Mouse (Mus musculus) embryo, embryonic 11 days (tissue): ENCODE data around the gene Cadm1.

Experiments used
- DNase-seq: peaks from one replicate; pipeline ENCODE4 v3.0.0-alpha.2; 2015

Gene Cadm1

GRCm38 (mm10) chr9:47610316-47610715 lies 80.3 kb downstream of the Cadm1 start:
- DNase-seq, result no peak

GRCm38 (mm10) chr9:47612894-47613412 lies 83.0 kb downstream of the Cadm1 start:
- no peak for DNase-seq

DNA sequence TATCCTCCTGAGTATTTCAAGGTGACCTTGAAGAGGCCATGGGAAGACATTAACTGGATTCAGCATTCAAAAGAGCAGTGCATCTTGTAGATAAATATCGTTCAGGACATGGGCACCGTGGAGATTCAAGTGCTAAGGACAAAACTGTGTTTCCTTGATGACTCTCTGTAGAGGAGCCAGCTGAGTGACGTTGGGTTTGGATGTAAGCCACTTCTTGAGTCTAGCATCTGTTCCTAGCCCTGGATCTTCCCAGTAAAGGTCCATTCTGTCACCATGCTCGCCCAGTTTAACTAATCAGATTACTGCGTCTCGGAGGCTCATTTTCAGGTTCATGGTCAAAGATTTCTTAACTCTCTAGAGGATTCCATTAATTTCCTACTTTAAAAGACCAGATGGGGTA lies 85.1 kb downstream of the Cadm1 start:
- no peak for DNase-seq

GRCm38 (mm10) chr9:47616391-47616790 lies 86.4 kb downstream of the Cadm1 start:
- DNase-seq, result no peak

GRCm38 (mm10) chr9:47619501-47620029 lies 89.6 kb downstream of the Cadm1 start:
- DNase-seq, result no peak

DNA sequence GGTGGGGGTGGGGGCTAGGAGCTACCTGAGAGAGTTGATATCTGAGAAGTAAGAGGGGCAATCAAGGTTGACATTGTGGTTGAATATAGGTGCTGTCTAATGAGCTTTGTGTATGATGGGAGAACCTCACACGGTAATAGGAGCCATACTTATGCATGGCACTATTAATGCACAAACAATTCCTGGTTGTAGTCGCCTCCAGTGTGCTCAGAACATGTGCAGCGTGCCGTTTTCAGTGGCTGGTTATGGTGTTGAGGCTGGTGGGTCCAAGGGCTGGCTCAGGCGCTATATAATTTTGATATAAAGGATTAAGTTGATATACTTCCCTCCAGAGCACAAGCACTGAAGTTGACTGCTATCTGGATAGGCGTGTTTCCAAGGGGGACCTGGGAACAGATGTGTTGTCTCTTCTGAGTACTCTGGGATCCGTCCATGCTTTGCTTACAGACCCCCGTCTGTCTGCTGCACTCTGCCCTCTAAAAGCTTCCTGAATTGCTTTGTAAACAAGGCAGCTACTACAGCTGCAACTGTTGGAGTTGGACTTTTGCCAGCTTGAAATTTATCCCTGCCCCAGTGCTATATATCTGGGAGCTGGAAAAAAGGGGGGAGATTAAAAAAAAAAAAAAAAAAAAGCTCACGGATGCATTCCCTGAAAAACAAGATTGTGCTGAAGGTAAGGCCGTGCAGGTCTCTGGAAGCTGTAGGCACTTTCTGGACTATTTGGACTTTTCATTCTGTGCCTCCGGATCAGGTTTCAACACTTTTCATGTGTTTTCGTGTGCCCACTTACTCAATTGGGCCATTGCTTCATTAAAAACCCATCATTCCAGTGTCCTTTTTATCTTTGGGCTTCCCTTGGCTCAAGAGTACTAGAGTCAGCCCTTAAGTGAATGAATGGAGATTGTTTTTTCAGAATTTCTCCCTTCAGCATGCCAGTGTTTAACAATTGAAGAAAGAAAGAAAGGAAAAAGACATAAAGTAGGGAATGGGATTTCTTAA lies 93.8 kb downstream of the Cadm1 start:
- peak; percentile 29 for DNase-seq

GRCm38 (mm10) chr9:47624565-47625520 lies 94.9 kb downstream of the Cadm1 start:
- no peak for DNase-seq

GRCm38 (mm10) chr9:47625621-47626210 lies 95.7 kb downstream of the Cadm1 start:
- no peak for DNase-seq

DNA sequence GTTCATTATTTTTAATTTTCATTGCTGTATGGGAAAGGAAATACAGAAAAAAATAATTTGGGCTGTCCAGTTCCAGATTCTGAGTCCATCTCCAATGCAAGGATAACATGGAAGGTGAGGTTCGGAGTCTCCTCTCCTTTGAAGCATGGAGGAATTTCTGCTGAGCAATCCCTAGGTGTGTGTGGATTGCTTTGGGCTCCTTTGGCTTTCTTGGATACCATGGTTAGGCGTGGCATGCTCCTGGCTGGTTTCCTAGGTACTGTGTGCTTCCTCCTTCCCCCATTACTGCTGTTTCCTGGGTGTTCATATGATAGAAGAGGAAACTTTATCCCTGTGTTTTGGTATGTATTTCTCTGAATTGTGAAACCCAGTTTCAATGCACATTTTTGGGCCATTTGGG lies 98.0 kb downstream of the Cadm1 start:
- no peak for DNase-seq

- no peak for DNase-seq
These were observed 98.6 kb downstream of the Cadm1 start for GRCm38 (mm10) chr9:47628550-47628949.

DNA sequence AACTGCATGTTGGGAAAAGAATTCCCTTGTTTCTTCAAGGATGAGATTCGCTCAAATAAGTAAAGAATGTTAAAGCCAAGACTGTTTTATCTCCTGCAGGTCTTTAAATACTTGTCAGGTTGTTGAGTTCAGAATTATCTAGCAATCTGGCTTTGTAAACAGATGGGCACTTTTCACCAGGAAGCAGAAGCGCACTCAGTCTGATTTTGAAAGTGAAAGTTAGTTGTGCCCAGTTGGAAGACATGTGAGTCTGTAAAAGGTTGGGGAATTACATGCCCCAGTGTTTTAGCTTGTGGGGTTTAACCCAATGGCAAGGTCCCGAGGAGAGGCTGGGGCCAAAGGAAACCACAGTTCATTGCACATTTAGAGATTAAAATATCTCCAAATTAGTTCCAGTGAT lies 104.7 kb downstream of the Cadm1 start:
- DNase-seq, result no peak

GRCm38 (mm10) chr9:47642663-47643062 lies 112.7 kb downstream of the Cadm1 start:
- peak; percentile 50 for DNase-seq

DNA sequence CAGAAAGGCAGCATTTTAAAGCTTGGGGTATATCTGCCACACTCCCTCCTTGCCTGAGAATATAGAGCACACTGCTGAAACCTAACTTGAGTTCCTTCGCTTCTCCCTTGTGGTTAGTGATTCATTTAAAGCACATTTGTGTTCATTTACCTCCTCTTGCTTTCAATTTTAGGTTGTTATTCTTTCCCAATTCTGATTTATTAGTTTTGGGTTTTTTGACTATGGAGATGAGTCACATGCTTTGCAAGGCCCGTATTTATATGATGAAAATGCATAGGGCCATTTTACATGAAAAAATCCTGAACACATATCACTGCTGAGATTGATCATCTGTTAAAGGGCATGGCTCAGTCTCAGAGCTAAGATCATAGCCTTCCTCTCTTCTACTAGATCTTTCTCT lies 115.1 kb downstream of the Cadm1 start:
- DNase-seq, result no peak

DNA sequence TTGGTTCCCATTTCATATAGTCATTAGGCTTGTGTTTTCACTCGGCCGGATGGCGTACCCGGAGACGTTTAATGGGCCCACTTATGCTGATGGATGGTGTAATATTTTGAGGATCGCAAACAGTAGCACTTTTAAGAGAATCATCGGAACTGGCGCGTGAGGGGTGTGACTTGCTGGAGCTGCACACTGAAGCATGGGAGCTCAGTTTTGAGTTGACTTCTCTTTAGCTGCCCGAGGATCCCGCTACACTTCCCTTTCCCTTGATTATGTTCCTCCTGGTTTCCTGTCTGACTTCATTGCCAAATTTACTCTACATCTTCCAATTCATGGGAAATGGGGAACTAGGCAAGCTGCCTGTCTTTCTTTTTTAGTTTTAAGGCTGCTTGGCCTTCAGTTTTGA lies 121.5 kb downstream of the Cadm1 start:
- DNase-seq, result no peak

GRCm38 (mm10) chr9:47652203-47652602 lies 122.2 kb downstream of the Cadm1 start:
- no peak for DNase-seq

GRCm38 (mm10) chr9:47652936-47653335 lies 123.0 kb downstream of the Cadm1 start:
- no peak for DNase-seq

DNA sequence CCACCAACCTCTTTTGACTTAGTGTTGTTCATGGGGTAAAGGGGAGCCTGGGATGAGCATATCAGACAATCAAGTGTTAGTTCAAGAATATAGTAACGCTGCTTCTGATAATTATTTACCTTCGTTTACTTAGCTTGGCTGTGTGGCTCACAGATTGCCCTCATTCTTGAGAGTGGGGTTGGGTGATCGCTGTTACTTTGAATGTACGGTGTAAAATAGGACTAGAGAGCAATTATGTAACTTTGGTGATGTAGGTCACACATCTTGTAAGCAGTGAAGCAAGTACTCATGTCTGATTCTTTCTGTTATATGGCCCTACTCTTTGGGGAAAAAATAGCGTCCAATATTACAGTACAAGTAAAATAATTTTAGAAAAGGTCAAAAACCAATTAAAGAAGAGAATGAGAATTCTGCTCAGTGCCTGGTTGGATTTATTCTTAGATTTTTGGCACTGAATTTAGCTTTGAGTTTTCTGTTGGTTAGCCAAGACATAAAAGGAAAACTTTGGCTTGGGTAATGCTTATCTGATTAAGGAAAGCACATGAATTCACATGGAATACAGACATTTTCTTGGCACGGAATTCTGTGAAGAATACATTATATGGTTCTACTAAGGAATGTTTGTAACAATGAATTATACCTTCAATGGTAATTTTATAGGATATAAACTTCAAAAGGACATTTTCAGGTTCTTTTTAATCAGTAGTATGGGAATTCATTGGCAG lies 129.6 kb downstream of the Cadm1 start:
- DNase-seq, result no peak

DNA sequence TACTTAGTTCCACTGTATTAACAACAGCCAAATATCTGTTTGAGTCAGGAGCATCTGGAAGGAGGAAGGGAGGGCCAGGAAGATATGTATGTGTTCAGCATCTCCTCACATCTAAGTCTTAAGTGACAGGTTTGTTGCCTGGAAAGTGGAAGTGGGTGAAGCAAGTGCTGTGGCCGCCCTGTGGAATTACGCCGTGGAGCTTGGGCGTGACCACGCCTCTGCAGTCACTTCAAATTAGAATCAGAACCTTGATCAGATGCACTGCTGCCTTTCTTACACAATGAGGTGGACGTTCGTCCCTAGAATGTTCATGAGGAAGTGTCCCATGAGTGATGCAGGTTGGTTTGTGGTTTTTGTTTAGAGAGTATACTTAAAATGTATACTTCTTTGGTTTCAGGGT lies 131.6 kb downstream of the Cadm1 start:
- DNase-seq, result no peak

GRCm38 (mm10) chr9:47669206-47669605 lies 139.2 kb downstream of the Cadm1 start:
- no peak for DNase-seq

GRCm38 (mm10) chr9:47671617-47672016 lies 141.6 kb downstream of the Cadm1 start:
- DNase-seq, result no peak

GRCm38 (mm10) chr9:47674766-47675713 lies 145.1 kb downstream of the Cadm1 start:
- DNase-seq, result no peak
